Mouse (Mus musculus): ENCODE results near the gene Coro1b.

Coro1b gene

DNA sequence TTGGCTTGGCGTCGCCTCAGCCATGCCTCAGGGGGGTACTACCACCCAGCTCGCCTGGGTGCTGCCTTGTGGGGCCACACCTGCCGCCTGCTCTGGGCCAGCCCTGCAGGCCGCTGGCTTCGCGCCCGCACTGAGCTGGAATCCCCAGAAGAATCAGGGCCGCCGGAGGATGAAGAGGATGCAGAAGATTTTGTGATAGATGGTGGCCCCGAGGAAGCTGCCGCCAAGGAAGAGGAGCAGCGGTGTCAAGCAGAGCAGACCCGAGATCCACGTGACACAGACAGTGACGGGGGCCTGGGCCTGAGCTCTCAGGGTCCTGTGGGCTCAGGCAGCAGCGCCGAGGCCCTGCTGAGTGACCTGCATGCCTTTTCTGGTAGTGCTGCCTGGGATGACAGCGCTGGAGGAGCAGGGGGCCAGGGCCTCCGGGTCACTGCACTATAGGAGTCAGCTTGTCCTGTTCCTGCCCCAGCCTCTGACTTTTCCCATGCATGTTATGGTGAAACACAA, 7.7 kb downstream of the Coro1b start:
- no peak for DNase-seq (ENCODE audit: low spot score in 2 of 2)

DNA sequence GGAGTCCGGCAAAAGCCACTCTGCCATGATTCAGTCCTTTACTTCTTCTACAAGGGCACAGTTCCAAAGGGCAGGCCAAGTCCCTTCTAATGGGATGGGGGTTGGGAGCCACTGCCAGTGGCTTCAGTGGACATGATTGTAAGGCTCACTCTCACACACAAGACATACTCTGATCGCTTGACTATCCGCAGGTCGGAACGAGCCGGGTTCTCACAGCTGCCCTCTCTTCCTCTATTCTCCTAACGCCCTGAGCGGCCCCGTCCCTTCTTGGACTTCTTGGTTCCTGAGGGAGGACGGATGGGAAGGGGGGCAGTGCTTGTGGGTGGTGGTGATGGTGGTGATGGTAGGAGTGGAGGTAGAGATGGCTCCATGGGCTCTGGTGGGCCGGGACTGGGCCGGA, 8.4 kb downstream of the Coro1b start:
- DNase-seq (ENCODE audit: low spot score in 2 of 2), result no peak

GRCm38 (mm10) chr19:4159049-4159448, 10.6 kb downstream of the Coro1b start:
- DNase-seq (ENCODE audit: low spot score in 2 of 2), result no peak

DNA sequence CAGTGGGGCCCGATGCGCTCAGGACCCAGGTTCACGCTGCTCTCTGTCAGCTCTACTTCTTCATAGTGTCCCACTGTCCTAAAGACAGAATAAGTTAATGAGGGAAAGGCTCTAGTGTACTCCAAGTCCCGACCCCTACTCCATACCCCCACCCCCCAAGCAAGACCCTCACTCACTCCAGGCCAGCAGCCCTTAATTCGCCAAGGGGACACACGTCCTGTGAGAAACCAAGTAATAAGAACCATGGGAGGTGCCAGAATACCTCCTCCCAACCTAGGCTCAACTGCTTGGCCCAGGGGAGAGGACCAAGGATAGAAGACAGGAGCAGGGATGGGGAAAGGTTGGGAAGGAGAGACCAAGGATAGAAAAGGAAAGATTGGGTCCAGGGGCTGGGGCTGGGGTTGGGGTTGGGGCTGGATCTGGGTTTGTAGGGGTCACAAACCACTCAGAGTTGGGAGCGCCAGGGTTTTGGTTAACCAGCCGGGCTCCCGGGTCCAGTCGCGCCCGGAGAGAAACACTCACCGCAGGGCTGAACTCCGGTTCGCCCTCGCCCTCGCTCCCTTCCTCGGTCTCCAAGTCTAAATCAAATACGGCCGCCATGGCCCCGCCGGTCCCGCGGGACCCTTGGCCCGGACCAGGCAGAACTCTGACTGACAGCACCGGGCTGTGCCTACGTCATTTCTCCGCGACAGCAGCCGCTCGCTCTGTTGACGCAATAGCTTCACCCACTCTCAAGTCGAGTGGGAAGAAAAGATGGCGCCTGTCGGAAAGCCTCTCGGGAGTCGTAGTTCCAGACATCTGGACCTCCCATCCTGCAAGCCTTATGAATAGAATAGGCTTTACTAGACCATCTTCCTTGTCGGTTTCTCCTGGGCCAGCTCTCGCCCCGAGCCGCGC, 14.5 kb downstream of the Coro1b start, which contains the start of gene Rps6kb2:
TSS of gene Rps6kb2 (minus strand) at position 709 of the 897 bp plus-strand sequence.
- peak; percentile 94 to 97 for DNase-seq (ENCODE audit: low spot score in 2 of 2)

DNA sequence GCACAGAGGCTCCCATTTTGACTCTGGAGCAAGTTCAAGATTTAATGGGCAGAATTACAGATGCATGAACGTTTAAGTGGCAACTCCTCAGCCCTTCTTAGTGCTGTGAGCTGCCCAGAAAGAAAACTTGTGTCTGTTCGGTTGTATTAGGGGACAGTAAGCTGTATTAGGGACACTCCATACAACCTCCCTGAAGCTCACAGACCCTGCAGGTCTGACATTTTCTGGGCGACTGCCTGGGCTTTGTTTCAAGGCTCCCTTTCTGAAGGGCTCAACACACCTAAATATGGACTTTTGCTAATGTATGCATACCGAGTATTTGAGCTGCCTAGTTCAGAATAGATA, 15.1 kb downstream of the Coro1b start:
- no peak for DNase-seq (ENCODE audit: low spot score in 2 of 2)

DNA sequence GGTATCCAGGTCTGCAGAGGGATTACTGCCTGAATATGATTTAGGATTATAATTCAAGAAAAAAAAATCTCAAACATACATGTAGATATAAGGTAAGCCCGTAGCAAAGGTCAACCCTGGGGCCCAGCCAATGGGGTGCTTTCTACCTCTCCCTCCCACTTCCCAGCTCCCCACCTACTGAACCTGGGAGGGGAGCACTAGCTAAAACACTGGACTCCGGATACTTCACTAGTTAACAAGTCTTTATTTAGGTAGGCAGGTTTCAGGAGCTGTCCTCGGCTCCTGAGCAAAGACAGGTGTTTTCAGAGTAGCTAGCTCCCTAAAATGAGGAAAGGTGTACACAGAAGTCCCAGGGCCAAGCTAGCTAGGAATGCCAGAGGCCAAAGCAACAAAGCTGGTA, 15.7 kb downstream of the Coro1b start:
- no peak for DNase-seq (ENCODE audit: low spot score in 2 of 2)

DNA sequence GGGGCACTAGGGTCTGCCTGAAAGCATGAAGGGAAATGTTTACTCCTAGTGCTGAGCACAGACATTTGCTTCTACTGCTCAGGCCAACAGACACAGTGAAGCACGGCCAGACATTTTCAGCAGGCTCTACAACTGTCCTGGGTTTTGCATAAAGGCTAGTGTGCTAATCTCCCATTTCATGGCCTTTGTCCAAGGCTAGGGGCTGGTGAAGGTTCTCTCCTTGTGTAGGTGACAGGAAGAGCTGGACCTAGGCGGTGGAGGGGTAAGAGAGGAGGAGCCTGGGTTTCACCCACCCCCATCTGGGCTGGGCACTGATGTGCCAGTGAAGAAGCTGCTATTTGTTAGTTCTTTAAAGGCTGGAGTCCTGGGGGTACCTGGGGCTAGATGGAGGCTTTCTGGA, 16.3 kb downstream of the Coro1b start:
- no peak for DNase-seq (ENCODE audit: low spot score in 2 of 2)

GRCm38 (mm10) chr19:4166678-4167476, 18.5 kb downstream of the Coro1b start:
- DNase-seq (ENCODE audit: low spot score in 2 of 2), result no peak

GRCm38 (mm10) chr19:4169378-4169784, 21.0 kb downstream of the Coro1b start:
- peak; percentile 99 to 100 for DNase-seq (ENCODE audit: low spot score in 2 of 2)

DNA sequence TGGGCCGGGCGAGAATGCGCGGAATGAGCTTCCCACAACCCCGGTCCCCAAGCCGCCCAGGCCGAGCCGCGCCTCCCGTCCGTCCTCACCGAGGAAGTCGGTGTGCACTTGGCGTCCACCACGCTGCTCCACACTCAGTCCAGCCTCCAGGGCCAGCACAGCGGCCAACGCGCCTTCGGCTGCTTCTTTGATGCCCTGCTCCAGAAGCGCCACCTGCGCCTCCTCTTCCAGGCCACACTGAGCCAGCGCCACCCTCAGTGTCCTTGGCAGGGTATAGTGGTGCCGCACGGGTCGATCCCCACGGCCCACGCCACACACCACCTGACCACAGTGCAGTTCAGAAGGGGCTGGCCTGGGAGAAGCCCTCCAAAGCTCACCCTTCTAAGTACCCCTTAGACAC, 21.4 kb downstream of the Coro1b start:
- no peak for DNase-seq (ENCODE audit: low spot score in 2 of 2)

DNA sequence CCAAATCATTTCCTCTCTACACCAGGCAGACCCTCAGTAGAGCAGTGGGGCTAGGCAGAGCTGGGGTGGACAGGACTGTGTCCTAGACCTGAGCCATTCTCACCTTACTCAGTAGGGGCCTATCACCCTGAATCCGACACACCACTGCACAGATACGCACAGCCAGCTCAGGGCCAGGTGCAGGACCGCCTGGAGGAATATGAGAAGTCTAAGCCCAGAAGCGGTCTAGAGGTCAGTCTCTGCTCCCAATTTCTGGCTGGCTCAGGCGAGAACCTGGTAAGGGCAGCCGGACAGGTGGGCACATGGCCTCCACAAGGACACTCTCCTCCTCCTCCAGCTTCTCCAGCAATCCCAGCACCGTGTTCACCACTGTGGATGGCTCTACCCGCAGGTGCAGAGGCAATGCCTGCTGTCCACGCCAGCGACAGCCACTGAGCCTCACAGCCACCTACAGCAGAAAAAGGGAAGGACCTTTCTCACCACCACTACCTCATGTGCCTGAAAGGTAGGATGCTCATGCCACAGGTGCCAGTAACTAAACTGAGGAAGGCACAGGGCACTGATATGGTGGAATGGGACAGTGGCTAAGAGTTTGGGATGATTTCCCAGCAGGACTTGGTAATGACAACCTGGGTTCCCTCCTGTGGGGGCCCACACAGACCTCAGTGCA, 22.4 kb downstream of the Coro1b start:
- no peak for DNase-seq (ENCODE audit: low spot score in 2 of 2)

DNA sequence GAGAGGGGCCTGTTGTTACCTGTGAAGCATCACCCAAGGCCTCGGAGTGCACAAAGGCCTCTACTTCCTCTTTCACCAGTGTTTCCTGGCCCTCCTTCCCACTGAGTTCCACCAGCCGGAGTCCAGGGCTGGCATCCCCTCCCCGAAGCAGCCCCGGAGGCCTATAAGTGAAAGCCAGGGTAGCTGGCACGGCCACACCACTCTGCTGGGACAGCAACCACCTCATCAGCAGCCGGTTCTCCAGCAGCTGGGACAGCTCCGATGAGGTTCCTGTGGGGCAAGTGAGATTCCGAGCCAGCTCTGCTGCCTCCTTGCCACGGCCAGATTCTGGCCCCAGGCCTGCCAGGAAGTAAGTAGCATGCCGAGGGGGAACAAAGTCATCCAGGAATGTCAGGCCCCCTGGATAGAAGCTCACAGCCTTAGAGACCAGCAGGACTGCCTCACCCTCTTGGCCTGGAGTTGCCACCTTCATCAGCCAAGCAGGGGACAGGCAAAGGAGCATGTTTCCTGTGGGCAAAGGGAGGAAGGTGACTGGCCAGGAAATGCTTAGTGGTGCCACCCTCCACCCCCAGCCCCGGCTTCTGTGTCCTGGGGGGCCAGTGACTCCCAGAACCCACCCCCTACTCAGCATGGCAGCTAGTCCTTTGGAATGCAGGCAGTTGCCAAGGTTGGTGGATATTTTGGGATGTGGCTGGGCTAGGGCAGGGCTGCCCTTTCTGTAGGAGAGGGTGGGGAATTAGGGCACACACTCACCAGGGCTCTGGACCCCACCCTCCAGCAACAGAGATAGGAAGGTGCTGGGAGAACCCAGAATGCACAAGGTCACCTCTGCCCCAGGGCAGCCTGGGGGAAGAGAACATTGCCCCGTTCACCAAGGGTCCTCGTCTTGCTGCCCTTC, 23.2 kb downstream of the Coro1b start:
- no peak for DNase-seq (ENCODE audit: low spot score in 2 of 2)

GRCm38 (mm10) chr19:4172925-4173324, 24.5 kb downstream of the Coro1b start:
- no peak for DNase-seq (ENCODE audit: low spot score in 2 of 2)

- no peak for DNase-seq (ENCODE audit: low spot score in 2 of 2)
These were observed 27.0 kb downstream of the Coro1b start, which contains the start of gene Carns1 for GRCm38 (mm10) chr19:4175368-4175947. Carns1 (minus strand) TSS chr19:4175479.

DNA sequence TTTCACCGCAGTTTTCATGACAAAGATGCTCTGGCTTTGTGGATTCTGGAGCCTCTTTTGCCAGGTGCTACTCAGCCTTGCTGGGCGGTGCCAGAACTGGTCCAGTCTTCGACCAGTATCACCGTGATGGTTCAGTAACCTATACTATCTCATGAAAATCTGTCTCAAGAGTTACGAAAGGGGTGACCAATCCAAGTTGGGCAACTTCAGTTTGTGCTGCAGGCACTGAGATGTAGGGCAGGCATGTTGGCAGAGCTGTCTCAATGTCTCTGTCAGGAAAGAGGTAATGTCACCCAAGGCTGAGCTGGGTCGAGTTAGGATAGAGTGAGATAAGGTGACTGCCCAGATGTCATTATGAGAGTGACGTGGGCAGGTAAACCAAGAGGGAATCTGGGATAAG, 32.0 kb downstream of the Coro1b start:
- DNase-seq (ENCODE audit: low spot score in 2 of 2), result no peak

DNA sequence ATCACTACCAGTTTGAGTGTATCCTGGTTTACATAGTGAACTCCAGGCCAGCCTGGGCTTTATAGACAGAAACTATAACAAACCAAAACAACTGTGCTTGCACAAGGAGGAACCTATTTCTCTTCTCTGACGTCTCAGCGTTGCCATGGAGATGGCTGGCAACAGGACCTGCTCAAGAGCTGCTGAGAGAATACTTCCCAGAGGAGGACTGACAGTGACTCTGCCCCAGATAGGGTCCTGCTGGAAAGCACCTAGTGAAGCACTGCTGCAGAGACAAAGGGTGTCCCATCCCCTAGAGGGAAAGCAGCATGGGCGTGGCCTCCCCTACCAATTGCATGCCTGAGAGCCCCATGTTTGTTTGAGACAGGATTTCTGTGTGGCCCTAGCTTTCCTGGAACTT, 33.5 kb downstream of the Coro1b start:
- no peak for DNase-seq (ENCODE audit: low spot score in 2 of 2)

- no peak for DNase-seq (ENCODE audit: low spot score in 2 of 2)
These were observed 35.3 kb downstream of the Coro1b start for GRCm38 (mm10) chr19:4183689-4184088.

- no peak for DNase-seq (ENCODE audit: low spot score in 2 of 2)
These were observed 36.9 kb downstream of the Coro1b start for GRCm38 (mm10) chr19:4184976-4185975.

DNA sequence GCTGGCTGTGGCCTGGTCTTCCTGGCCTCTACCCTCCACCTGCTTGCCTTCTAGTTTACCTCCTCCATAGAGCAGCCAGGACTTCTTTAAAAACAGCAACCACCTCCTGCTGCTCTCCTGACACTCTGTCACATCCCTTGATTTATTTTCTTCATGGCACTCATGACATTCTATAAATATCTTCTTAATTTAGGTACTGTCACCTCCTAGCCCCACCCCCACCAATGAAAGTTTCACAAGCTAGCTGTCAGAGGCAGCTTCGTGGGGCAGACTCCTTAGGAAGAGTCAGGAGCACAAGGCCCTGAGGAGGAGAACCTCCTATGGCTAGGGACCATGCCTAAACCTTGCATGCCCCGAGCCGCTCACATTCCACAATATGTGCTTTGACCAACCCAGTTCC, 38.9 kb downstream of the Coro1b start:
- DNase-seq (ENCODE audit: low spot score in 2 of 2), result no peak

All from cerebellum, postnatal 4 days (tissue).